Mouse (Mus musculus) layer of hippocampus, postnatal 25 days (tissue): ENCODE results near the gene St3gal3. TPM values are rescaled to one million over a fixed set of nuclear protein-coding genes. Genes with fewer than 3 reads are reported as not detected.

Experiments used
- DNase-seq, 2 experiments: peaks; one replicate each; pipeline ENCODE4 v3.0.0; 2022; ENCODE audit warnings: mixed read lengths in 2 of 2, low spot score in 1 of 2; ENCODE audit errors: extremely low spot score in 1 of 2
- total RNA-seq, 2 experiments: library from RNA; stranded (reverse); gene quantifications; 2 replicates each; pipeline ENCODE4 v1.2.3; 2021

Gene St3gal3
- total RNA-seq, 2 experiments from 2014 or later: 43.0 to 46.6 TPM

GRCm38 (mm10) chr4:118059816-118060475, 74.8 kb downstream of the St3gal3 start:
- no peak for DNase-seq

- no peak for DNase-seq
Measured at GRCm38 (mm10) chr4:118058116-118058677, 76.5 kb downstream of the St3gal3 start.

- no peak for DNase-seq
Measured at GRCm38 (mm10) chr4:118057076-118057475, 77.6 kb downstream of the St3gal3 start.

- DNase-seq: no peak
Measured at GRCm38 (mm10) chr4:118054615-118055014, 80.1 kb downstream of the St3gal3 start.

- DNase-seq: no peak
Measured at GRCm38 (mm10) chr4:118053904-118054303, 80.8 kb downstream of the St3gal3 start.

GRCm38 (mm10) chr4:118049606-118050302, 85.0 kb downstream of the St3gal3 start:
- no peak for DNase-seq

GRCm38 (mm10) chr4:118044510-118044909, 90.2 kb downstream of the St3gal3 start:
- no peak for DNase-seq

GRCm38 (mm10) chr4:118043331-118044002, 91.2 kb downstream of the St3gal3 start:
- DNase-seq: no peak

GRCm38 (mm10) chr4:118042671-118043320, 91.9 kb downstream of the St3gal3 start:
- no peak for DNase-seq

- no peak for DNase-seq
Measured at GRCm38 (mm10) chr4:118041145-118041544, 93.6 kb downstream of the St3gal3 start.

GRCm38 (mm10) chr4:118040650-118041049, 94.1 kb downstream of the St3gal3 start:
- no peak for DNase-seq

GRCm38 (mm10) chr4:118039964-118040363, 94.8 kb downstream of the St3gal3 start:
- DNase-seq: no peak

- DNase-seq: no peak
Measured at GRCm38 (mm10) chr4:118038023-118038422, 96.7 kb downstream of the St3gal3 start.

GRCm38 (mm10) chr4:118037406-118037805, 97.3 kb downstream of the St3gal3 start:
- no peak for DNase-seq

GRCm38 (mm10) chr4:118036531-118036930, 98.2 kb downstream of the St3gal3 start:
- DNase-seq: no peak

- no peak for DNase-seq
Measured at GRCm38 (mm10) chr4:118035090-118035489, 99.6 kb downstream of the St3gal3 start.

GRCm38 (mm10) chr4:118033026-118033425, 101.7 kb downstream of the St3gal3 start:
- DNase-seq: no peak

- no peak for DNase-seq
Measured at GRCm38 (mm10) chr4:118031776-118032170, 102.9 kb downstream of the St3gal3 start.

GRCm38 (mm10) chr4:118031132-118031775, 103.5 kb downstream of the St3gal3 start:
- DNase-seq: no peak

- no peak for DNase-seq
Measured at GRCm38 (mm10) chr4:118030330-118030729, 104.4 kb downstream of the St3gal3 start.
